Mouse (Mus musculus) midbrain, embryonic 16.5 days (tissue): ENCODE measurements around the gene Zim1. TPM values are rescaled to one million over a fixed set of nuclear protein-coding genes. Genes with fewer than 3 reads are reported as not detected.

Experiments
- ATAC-seq: fragments of 200-750 bp; cut with Nextera tagmentation; 2 replicates; pipeline ENCODE4 v1.8.0; 2017; ENCODE audit warnings: moderate TSS enrichment
- H3K27ac ChIP-seq: fragments of 300-500 bp; sonication (generic); 2 replicates; pipeline ENCODE4 v1.5.1; 2014; ENCODE audit warnings: mild to moderate bottlenecking, low read length, mixed read lengths
- H3K27me3 ChIP-seq: fragments of 300-500 bp; sonication (generic); 2 replicates; pipeline ENCODE4 v1.6.1; 2014; ENCODE audit warnings: low read depth, low read length, mixed read lengths; ENCODE audit not compliant: control insufficient read depth, insufficient read depth
- H3K36me3 ChIP-seq: fragments of 300-500 bp; sonication (generic); 2 replicates; pipeline ENCODE4 v1.6.1; 2014; ENCODE audit warnings: mild to moderate bottlenecking, low read length, moderate library complexity, mixed read lengths; ENCODE audit not compliant: control insufficient read depth, insufficient read depth
- H3K4me1 ChIP-seq: fragments of 300-500 bp; sonication (generic); 2 replicates; pipeline ENCODE4 v1.6.1; 2014; ENCODE audit warnings: mild to moderate bottlenecking, low read length, mixed read lengths; ENCODE audit not compliant: control insufficient read depth, insufficient read depth
- H3K4me2 ChIP-seq: fragments of 300-500 bp; sonication (generic); 2 replicates; pipeline ENCODE4 v1.6.1; 2014; ENCODE audit warnings: mild to moderate bottlenecking, low read length, mixed read lengths
- H3K4me3 ChIP-seq: fragments of 300-500 bp; sonication (generic); 2 replicates; pipeline ENCODE4 v1.5.1; 2014; ENCODE audit warnings: low read depth, mild to moderate bottlenecking, low read length, moderate library complexity, mixed read lengths
- H3K9ac ChIP-seq: fragments of 300-500 bp; sonication (generic); 2 replicates; pipeline ENCODE4 v1.6.1; 2014; ENCODE audit warnings: low read depth, low read length, mixed read lengths
- H3K9me3 ChIP-seq: fragments of 300-500 bp; sonication (generic); replicated peaks from 2 replicates; pipeline ENCODE4 v1.6.1; 2014; ENCODE audit warnings: mild to moderate bottlenecking, low read length, mixed read lengths; ENCODE audit not compliant: control insufficient read depth, poor library complexity, severe bottlenecking
- WGBS: fragments of 180-500 bp; shearing (Covaris S2); extraction: QIAGEN DNeasy Blood & Tissue Kit; methylation state at CpG from one replicate; pipeline ENCODE4 v1.1.7; 2014; 5-methylcytosine and 5-hydroxymethylcytosine counted together
- polyA plus RNA-seq: library from polyadenylated mRNA; unstranded; fragments of >200 nt; fragmentation: Nextera tagmentation; extraction: Ambion mirVana; gene quantifications from 2 replicates; pipeline ENCODE4 v1.2.1, GENCODE M21; 2015

The Zim1 gene
- polyA plus RNA-seq, 1 experiment from 2014 or later: 7.6 TPM

- ATAC-seq: peak; percentile 86
- Histone ChIP-seq H3K9me3 (peaks cover 11% of the 10 kb centered on the region; the same call in 1 of the 2 replicates), H3K27ac (peak overlapping the region; percentile 92), H3K9ac (no peak overlapping the region; the same call in 1 of the 2 replicates), H3K4me1 (no peaks in the 10 kb centered on the region), H3K4me2 (peak overlapping the region; percentile 42), H3K27me3 (no peaks in the 10 kb centered on the region), H3K4me3 (peak overlapping the region; percentile 64), H3K36me3 (no peaks in the 10 kb centered on the region)
- 49% methylated on average over 19 of the region's 19 CpGs for WGBS
Observed at GRCm38 (mm10) chr7:6728263-6728931, 32.1 kb upstream of the Zim1 start.

- WGBS: 52% methylated on average over 19 of the region's 19 CpGs
- Histone ChIP-seq H3K4me1 (no peaks in the 10 kb centered on the region), H3K9ac (no peak overlapping the region), H3K27ac (peak overlapping the region; percentile 92), H3K27me3 (no peaks in the 10 kb centered on the region), H3K4me2 (peak overlapping the region; percentile 42), H3K9me3 (peaks cover 11% of the 10 kb centered on the region; the same call in 1 of the 2 replicates), H3K36me3 (no peaks in the 10 kb centered on the region), H3K4me3 (peak overlapping the region; percentile 39)
- ATAC-seq: peak; percentile 74
Observed at GRCm38 (mm10) chr7:6727351-6728121, 31.3 kb upstream of the Zim1 start.

GRCm38 (mm10) chr7:6709396-6709795, 13.1 kb upstream of the Zim1 start:
- no peaks in the 10 kb centered on the region for H3K4me1 ChIP-seq
- peaks cover 44% of the 10 kb centered on the region for H3K36me3 ChIP-seq
- no peak overlapping the region for H3K4me2 ChIP-seq
- no peaks in the 10 kb centered on the region for H3K9me3 ChIP-seq
- no peak overlapping the region for H3K27ac ChIP-seq
- H3K27me3 ChIP-seq: no peaks in the 10 kb centered on the region
- ATAC-seq: no peak
- no peak overlapping the region for H3K9ac ChIP-seq
- 93% methylated on average over 15 of the region's 15 CpGs for WGBS
- H3K4me3 ChIP-seq: no peak overlapping the region

- no peaks in the 10 kb centered on the region for H3K4me1 ChIP-seq
Observed at GRCm38 (mm10) chr7:6708451-6709180, 12.4 kb upstream of the Zim1 start.

GRCm38 (mm10) chr7:6707416-6708015, 11.3 kb upstream of the Zim1 start:
- Histone ChIP-seq H3K27ac (no peak overlapping the region), H3K9me3 (no peaks in the 10 kb centered on the region), H3K9ac (no peak overlapping the region), H3K4me2 (no peak overlapping the region), H3K4me3 (no peak overlapping the region), H3K36me3 (peaks cover 44% of the 10 kb centered on the region), H3K4me1 (no peaks in the 10 kb centered on the region), H3K27me3 (no peaks in the 10 kb centered on the region)
- ATAC-seq: no peak
- 94% methylated on average over 23 of the region's 23 CpGs for WGBS

More at GRCm38 (mm10) chr7:6708451-6709180, 12.4 kb upstream of the Zim1 start:
- no peak for ATAC-seq
- Histone ChIP-seq H3K9ac (no peak overlapping the region), H3K36me3 (peaks cover 44% of the 10 kb centered on the region), H3K27ac (no peak overlapping the region), H3K4me2 (no peak overlapping the region), H3K27me3 (no peaks in the 10 kb centered on the region), H3K4me3 (no peak overlapping the region), H3K9me3 (no peaks in the 10 kb centered on the region)
- WGBS: 88% methylated on average over 17 of the region's 17 CpGs

- Histone ChIP-seq H3K9ac (no peak overlapping the region), H3K4me3 (no peak overlapping the region), H3K27me3 (no peaks in the 10 kb centered on the region), H3K4me2 (no peak overlapping the region), H3K36me3 (no peaks in the 10 kb centered on the region), H3K4me1 (no peaks in the 10 kb centered on the region), H3K27ac (no peak overlapping the region), H3K9me3 (no peaks in the 10 kb centered on the region)
- ATAC-seq: no peak
- 81% methylated on average over 3 of the region's 3 CpGs for WGBS
Observed at GRCm38 (mm10) chr7:6699230-6699629, 3.0 kb upstream of the Zim1 start.

- no peak overlapping the region for H3K4me2 ChIP-seq
Observed at GRCm38 (mm10) chr7:6685511-6685910, 10.7 kb downstream of the Zim1 start.

GRCm38 (mm10) chr7:6666726-6667125, 29.5 kb downstream of the Zim1 start:
- Histone ChIP-seq H3K36me3 (no peaks in the 10 kb centered on the region), H3K9ac (no peak overlapping the region), H3K4me2 (no peak overlapping the region), H3K27ac (no peak overlapping the region), H3K9me3 (no peaks in the 10 kb centered on the region), H3K4me1 (no peaks in the 10 kb centered on the region), H3K4me3 (no peak overlapping the region), H3K27me3 (no peaks in the 10 kb centered on the region)
- ATAC-seq: no peak
- WGBS: 76% methylated on average over 3 of the region's 3 CpGs

More at GRCm38 (mm10) chr7:6685511-6685910, 10.7 kb downstream of the Zim1 start:
- Histone ChIP-seq H3K27me3 (no peaks in the 10 kb centered on the region), H3K4me3 (no peak overlapping the region), H3K36me3 (peaks cover 4% of the 10 kb centered on the region; the same call in 1 of the 2 replicates), H3K27ac (no peak overlapping the region), H3K9ac (no peak overlapping the region), H3K4me1 (no peaks in the 10 kb centered on the region), H3K9me3 (no peaks in the 10 kb centered on the region)
- ATAC-seq: no peak
- WGBS: 95% methylated on average over 6 of the region's 6 CpGs
